Mouse (Mus musculus) erythroblast, embryonic 14.5 days (primary cell): ENCODE data around the gene Tmem38b. TPM values are rescaled to one million over a fixed set of nuclear protein-coding genes. Genes with fewer than 3 reads are reported as not detected.
"Not testable (repeated sequence)": the region's sequence is repeated elsewhere in the genome, so short reads cannot be mapped to it uniquely, and the experiment has no call there.

Experiments used
- H3K27me3 ChIP-seq: 2 replicates; pipeline ENCODE4 v1.6.1; 2012; ENCODE audit warnings: inconsistent platforms; ENCODE audit not compliant: control insufficient read depth
- H3K36me3 ChIP-seq: 2 replicates; pipeline ENCODE4 v1.6.1; 2012; ENCODE audit warnings: mild to moderate bottlenecking, inconsistent platforms; ENCODE audit not compliant: control insufficient read depth
- H3K4me1 ChIP-seq: 2 replicates; pipeline ENCODE4 v1.6.1; 2012; ENCODE audit warnings: inconsistent platforms; ENCODE audit not compliant: control insufficient read depth
- H3K4me3 ChIP-seq: replicated peaks from 2 replicates; pipeline ENCODE3; 2012; ENCODE audit warnings: moderate library complexity, mild to moderate bottlenecking, inconsistent platforms
- H3K9me3 ChIP-seq: 2 replicates; pipeline ENCODE4 v1.6.1; 2012; ENCODE audit warnings: low read length, inconsistent platforms, mixed read lengths; ENCODE audit not compliant: control insufficient read depth
- GATA1 ChIP-seq: IDR thresholded peaks from 2 replicates; pipeline ENCODE4 v1.6.1; 2012; ENCODE audit warnings: low read length, inconsistent platforms, mixed read lengths
- TAL1 ChIP-seq: IDR thresholded peaks from 3 replicates; pipeline ENCODE4 v1.6.1; 2012; ENCODE audit warnings: low read length, inconsistent platforms, mixed read lengths
- polyA plus RNA-seq: library from polyadenylated mRNA; stranded (reverse); fragments of >175 nt; gene quantifications from 2 replicates; pipeline ENCODE4 v1.2.3, GENCODE M21; 2012

The Tmem38b gene
- polyA plus RNA-seq, 1 experiment: 0.02 TPM

- Histone ChIP-seq H3K4me3 (no peak overlapping the region), H3K4me1 (no peaks in the 10 kb centered on the region), H3K9me3 (no peaks in the 10 kb centered on the region), H3K36me3 (no peaks in the 10 kb centered on the region), H3K27me3 (no peaks in the 10 kb centered on the region; the same call in 1 of the 2 replicates)
- no peak for TF ChIP-seq GATA1
Observed at GRCm38 (mm10) chr4:53796865-53797772, 28.7 kb upstream of the Tmem38b start.

DNA sequence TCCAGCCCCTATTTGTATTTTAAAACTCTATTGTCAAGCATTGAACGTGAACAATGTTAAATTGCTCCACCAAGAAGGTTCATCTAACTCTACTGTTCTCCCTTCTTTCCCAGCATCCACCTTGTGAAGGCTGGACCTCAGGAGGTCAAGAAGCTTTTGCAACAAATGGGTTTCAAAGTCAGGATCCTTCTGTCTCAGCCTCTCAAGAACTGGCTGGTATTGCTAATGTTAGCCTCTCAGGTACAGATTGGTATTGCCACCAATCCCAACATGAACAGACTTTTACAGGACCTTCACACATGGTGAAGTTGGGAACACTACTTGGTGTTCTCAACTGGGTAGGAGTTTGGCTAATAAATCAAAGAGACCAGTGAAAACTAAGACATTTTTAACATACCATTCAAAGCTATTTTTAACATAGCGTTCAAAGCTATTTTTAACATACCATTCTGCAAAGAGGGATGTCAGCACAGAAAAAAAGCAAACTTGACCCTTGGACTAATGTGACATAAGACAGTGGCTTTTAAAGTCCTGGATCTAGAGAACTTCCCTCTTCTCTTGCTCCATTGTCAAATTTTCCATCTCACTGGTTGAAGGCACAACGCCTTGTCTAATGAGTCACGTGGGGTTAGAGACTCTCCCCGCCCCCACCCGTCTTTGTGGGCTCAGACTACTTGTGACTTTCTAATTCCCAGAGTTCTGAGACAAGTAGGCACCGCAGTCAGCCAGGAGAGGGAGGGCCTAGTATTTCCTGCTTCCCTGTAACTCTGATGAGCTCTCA is 26.8 kb upstream of the Tmem38b start:
- Histone ChIP-seq H3K36me3 (no peaks in the 10 kb centered on the region), H3K4me1 (no peaks in the 10 kb centered on the region), H3K9me3 (peaks cover 7% of the 10 kb centered on the region), H3K27me3 (no peaks in the 10 kb centered on the region; the same call in 1 of the 2 replicates), H3K4me3 (no peak overlapping the region)
- TF ChIP-seq TAL1: no peak
- TF ChIP-seq GATA1: no peak

DNA sequence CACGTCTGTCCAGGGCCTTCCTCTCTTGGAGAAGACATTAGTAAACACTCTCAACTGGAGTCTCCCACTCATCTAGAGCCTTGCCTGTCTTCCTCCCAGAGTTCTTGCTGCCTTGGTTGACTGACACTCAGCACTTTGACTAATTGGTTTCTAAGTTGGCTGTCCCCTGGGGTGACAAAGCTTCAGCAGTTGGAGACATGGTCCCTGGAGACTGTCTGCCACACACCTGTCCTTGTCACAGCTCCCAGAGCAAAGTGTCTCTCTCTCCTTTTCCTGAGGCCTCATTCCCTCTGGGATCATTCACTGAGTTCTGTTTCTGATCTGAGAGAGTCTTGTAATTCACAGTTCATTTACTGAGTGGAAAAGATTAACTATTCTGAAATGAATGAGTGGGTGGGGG is 26.1 kb upstream of the Tmem38b start:
- no peaks in the 10 kb centered on the region; the same call in 1 of the 2 replicates for H3K27me3 ChIP-seq
- H3K4me1 ChIP-seq: no peaks in the 10 kb centered on the region
- H3K36me3 ChIP-seq: no peaks in the 10 kb centered on the region
- H3K4me3 ChIP-seq: no peak overlapping the region
- TF ChIP-seq GATA1 (no peak), TAL1 (no peak)
- peaks cover 9% of the 10 kb centered on the region for H3K9me3 ChIP-seq

DNA sequence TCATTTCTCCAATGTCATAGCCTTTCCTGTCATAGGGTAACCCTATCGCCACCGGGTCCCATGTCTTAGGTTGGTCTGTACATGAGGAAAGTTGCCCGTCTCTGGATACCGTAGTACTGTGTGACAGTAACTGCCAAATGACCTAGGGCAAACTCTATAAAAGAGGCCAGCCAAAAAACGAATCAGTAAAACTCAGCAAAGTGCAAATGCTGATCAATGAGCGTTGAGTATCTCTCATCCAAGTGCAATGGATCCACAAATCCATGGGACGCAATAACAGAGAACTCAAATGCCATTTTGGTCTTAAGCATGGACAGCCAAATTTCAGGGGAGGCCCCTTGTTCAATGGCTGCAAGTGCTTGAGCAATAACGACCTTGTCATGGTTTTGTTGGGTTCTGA is 22.2 kb upstream of the Tmem38b start:
- H3K36me3 ChIP-seq, H3K4me3 ChIP-seq, H3K4me1 ChIP-seq, H3K27me3 ChIP-seq: not testable (repeated sequence)
- peaks cover 12% of the 10 kb centered on the region for H3K9me3 ChIP-seq

GRCm38 (mm10) chr4:53806428-53806827 is 19.4 kb upstream of the Tmem38b start:
- not testable (repeated sequence) for H3K4me1 ChIP-seq, H3K36me3 ChIP-seq, H3K4me3 ChIP-seq, H3K27me3 ChIP-seq
- H3K9me3 ChIP-seq: peaks cover 12% of the 10 kb centered on the region

DNA sequence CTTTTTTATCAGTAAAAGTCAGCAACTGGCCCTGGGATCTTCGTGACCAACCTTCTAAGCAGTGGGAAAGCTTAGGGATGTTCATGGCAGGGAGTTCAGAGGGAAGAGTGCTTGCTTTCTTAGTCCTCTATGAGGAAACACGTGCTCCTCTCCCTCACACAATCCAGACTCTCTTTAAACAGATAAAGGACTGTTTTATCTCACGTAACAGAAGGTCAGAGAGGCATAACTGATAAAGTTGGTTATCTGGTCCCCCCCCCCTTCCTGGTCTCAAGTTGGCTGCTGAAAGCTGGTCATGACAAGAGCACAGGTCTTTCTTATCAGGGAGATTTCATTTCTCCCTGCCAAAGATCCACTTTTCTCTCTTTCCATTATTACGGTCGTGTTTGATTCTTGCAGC is 7.5 kb upstream of the Tmem38b start:
- Histone ChIP-seq H3K4me3 (no peak overlapping the region), H3K36me3 (no peaks in the 10 kb centered on the region), H3K9me3 (no peaks in the 10 kb centered on the region), H3K27me3 (no peaks in the 10 kb centered on the region), H3K4me1 (no peaks in the 10 kb centered on the region)
- no peak for TF ChIP-seq TAL1
- TF ChIP-seq GATA1: no peak

- Histone ChIP-seq H3K4me1 (peaks cover 12% of the 10 kb centered on the region), H3K36me3 (no peaks in the 10 kb centered on the region), H3K9me3 (no peaks in the 10 kb centered on the region), H3K4me3 (no peak overlapping the region), H3K27me3 (no peaks in the 10 kb centered on the region)
- no peak for TF ChIP-seq TAL1
- TF ChIP-seq GATA1: no peak
Observed at GRCm38 (mm10) chr4:53823697-53824096, 2.1 kb upstream of the Tmem38b start.

GRCm38 (mm10) chr4:53824831-53825230 is 1.0 kb upstream of the Tmem38b start:
- TF ChIP-seq GATA1: no peak
- no peak for TF ChIP-seq TAL1
- H3K36me3 ChIP-seq: no peaks in the 10 kb centered on the region
- no peaks in the 10 kb centered on the region for H3K27me3 ChIP-seq
- H3K9me3 ChIP-seq: no peaks in the 10 kb centered on the region
- peaks cover 12% of the 10 kb centered on the region for H3K4me1 ChIP-seq
- no peak overlapping the region for H3K4me3 ChIP-seq

- TF ChIP-seq TAL1 (no peak), GATA1 (no peak)
- H3K4me3 ChIP-seq: peak overlapping the region; percentile 82
- H3K9me3 ChIP-seq: no peaks in the 10 kb centered on the region
- H3K27me3 ChIP-seq: no peaks in the 10 kb centered on the region
- H3K4me1 ChIP-seq: peaks cover 12% of the 10 kb centered on the region
- H3K36me3 ChIP-seq: no peaks in the 10 kb centered on the region
Observed at GRCm38 (mm10) chr4:53826641-53827248, 900 bp downstream of the Tmem38b start.
